Mouse (Mus musculus): ENCODE measurements around the gene A930004D18Rik. TPM values are rescaled to one million over a fixed set of nuclear protein-coding genes. Genes with fewer than 3 reads are reported as not detected.
A peak's percentile ranks its signal among the peaks of the same experiment; 100 is the strongest.

The A930004D18Rik gene
- total RNA-seq, 2 experiments from 2014 or later = 3.0 to 5.6 TPM

DNA sequence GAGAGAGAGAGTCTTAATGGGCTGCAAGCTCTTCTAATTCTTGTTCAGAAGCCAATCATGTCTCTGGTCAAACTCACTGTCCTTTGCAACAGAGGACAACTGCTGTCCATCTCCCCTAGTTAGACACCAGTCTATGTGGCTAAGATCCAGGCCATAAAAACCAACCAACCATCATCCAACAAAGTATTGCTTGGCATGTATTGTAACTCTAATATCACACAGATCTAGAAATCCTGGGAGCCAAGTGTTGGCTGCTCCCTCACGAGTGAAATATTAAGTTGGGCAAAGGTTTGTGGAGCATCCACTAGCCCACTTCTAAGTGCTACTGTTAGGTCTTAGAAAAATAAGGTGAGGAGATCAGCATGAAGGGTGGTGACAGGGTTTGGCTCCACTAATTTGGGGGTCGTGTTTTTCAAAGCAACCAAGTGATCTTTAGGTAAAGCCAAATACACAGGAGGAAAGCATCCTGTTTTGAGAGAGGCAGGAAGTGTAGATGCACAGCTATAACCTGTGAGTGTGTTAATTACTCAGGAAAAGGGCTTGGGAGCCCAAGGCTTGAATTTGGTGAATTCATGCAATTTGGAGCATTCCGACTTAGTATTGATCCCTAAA lies 710 bp upstream of the A930004D18Rik start:
- no peak for DNase-seq

DNA sequence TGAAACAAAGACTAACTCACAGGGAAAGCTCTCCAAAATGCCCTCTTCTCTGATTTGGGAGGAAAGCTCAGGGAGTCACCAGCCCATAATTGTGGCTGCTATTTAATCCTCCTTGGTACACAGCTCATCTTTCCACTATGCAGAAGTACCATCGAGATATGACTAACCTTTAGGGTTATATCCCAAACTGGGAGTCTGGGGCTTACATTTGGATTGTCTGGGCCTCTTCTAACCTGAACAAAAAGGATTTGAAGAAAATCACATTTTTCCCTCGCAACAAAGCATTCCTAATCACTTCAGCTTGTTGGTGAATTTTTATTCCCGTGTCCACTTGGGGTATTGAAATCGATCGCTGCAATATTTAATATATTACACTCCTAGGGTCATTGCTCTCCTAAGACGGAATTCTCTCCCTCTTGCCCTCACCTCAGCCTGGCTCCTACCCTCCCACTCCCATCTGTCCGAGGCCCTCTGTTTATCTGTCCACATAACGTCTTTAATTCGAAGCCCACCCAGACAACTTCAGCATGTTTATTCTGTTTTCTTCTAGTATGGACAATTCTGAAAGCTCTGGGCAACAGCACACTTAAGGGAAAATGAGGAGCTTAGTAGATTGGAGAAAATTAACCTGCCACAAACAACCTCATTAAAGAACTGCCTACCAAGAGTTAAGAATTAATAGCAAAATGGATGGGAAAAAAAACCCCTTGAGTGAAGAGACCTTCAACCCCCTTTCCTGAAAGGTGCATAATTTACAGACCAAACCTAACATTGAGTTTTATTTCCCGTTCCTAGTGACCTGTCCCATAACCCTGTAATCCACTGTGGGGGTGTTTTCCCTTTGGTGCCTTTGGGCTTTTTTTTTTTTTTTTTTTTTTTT lies 2.9 kb downstream of the A930004D18Rik start:
- no peak for DNase-seq

DNA sequence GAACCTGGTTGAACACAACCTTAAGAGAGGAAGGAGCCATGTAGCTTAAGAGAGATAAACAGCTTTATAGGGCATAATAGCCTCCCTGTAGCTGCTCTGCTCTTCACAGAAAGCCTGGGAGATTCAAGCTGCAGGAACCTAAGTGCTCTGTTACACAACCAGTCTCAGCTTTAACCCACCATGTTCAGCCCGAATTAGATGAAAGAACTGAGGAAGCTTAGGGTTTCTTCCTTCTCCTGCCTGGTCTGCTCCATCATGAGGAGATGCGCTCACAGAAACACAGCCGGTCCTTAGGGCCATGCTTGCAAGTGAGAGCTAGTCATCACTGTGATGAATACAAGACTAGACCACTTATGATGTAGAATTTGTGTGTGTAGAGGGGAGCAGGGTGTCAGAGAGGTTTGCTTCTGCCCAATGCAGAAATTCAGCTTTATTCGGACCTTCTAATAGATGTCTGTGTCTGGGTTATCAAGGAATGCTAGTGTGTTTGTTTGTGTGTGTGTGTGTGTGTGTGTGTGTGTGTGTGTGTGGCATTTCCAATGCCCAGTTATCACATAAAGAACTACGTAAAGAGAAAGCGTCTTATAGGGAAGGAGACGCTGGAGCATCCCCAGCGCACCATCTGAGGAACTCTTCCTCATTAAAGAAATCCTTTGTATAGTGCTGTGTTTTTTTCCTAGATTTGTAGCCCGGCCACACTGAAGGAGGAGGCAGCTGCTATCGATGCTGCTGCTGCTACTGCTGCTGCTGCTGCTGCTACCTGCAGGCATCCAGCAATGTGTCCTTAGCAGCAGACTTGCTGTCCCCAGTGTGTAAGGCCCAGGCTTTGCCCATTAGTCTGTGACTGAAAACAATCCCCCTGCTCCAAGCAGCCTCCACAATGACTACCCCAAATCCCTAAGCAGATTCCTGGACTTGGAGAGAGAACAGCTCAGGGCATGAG lies 4.1 kb downstream of the A930004D18Rik start:
- no peak for DNase-seq

DNA sequence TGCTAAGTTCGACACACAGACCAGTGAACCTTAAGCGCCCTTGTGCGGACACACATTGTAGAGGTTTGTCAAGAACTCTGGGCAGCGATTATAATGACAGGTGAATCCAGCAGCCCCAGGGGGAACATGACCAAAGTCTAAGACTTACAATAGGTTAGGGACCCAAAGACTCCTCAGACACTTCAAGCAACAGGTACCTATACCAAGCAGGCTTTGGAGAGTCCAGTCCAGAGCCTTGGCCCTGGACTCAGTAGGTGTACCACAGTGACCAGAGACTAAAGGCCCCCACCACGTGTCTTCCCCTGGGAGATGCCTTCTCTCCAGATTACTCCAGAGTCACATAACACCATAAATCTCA lies 5.0 kb downstream of the A930004D18Rik start:
- DNase-seq = no peak

DNA sequence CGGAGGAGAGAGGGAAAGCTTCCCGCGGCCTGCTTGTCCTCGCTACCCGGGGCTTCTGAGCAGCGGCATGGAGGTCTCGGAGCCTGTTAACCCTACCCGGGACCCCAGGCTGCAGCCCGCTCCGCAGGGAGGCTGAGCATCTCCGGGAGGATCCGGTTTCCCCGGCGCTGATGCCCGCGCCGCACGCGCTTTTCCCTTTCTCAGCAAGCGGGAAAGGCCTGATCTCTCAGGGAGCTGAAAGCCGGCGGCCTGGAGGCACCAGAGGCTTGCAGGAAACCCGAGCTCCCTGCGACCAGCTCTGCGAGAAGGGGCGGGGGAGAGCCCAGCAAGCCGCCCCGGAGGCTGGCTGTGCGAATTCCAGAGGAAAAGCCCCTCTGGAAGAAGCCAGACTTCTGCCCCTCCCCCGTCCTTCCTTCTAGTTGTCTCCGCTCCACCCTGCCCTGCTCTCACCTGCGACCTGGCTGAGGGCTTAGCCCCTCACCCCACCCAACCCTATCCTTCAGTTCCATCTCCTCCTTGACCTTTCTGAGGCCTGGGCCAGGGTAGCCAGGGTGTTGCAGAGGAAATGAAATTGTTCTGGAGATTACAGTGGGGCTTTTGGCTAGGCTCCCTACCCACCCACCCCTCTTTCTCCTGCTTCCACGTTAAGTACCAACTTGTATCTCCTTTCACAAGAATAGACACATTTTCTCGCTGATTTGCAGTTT lies 5.6 kb downstream of the A930004D18Rik start:
- DNase-seq = peak; percentile 42 to 60

DNA sequence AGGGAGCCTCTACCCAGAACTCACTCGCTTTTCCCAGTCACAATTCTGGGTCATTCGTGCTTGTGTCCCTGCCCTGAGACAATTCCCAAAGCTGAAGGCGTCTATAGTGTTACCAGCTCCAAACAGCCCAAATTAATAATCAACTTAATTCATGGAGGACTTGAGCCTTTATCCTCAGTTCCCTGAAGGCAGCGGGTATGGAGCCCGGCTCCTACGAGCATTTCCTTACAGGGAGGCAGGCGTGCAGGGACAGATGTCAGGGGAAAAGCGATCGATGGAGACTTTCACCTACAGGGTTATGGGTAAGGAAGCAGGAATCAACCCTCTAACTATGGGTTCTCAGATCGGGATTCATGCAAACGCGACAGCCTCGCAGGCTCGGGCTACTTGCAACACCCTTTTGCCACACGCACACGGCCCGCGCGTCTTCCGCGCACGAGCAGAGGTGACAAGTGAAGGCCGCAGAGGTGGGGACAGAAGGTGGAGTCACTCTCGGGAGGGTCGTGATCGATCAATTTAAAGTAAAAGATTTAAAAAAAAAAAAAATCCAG lies 6.2 kb downstream of the A930004D18Rik start:
- DNase-seq = peak; percentile 44 to 54

DNA sequence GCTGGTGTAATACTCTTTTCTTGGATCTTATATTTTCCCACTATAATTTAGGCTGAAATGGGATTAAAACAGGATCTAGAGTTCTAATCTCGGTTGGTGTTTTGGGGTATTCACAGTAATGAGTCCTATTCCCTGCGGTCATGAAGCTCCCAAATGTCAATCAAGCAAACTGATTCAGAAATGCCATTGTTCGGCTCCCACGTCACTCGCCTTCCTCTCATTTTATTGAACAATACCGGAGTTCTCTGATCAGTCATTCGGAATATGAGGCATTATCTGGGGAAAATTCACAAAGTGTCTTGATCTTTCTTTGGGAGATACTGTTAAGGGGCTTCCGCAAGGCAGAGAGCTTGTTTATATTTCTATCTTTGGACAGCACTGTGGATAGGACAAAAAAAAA lies 7.0 kb downstream of the A930004D18Rik start:
- DNase-seq = no peak

DNA sequence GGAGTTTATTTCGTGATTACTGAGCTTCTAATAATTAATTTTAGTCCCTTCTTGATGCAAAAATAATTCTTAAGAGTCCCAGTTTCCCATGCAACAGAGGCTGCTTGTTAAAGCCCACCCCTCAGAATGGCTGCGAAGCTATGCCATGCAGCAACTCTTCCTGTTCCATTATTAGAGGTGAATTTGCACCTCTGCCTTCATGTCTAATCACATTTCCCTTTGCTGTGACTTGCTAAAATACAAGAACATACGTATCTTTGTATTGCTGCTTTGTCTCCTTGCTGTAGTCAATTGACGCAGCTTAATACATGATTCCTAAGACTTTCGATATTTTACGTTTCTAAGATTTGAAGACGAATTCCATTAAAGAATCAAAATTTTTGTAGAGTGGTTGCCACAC lies 7.9 kb downstream of the A930004D18Rik start:
- no peak for DNase-seq

DNA sequence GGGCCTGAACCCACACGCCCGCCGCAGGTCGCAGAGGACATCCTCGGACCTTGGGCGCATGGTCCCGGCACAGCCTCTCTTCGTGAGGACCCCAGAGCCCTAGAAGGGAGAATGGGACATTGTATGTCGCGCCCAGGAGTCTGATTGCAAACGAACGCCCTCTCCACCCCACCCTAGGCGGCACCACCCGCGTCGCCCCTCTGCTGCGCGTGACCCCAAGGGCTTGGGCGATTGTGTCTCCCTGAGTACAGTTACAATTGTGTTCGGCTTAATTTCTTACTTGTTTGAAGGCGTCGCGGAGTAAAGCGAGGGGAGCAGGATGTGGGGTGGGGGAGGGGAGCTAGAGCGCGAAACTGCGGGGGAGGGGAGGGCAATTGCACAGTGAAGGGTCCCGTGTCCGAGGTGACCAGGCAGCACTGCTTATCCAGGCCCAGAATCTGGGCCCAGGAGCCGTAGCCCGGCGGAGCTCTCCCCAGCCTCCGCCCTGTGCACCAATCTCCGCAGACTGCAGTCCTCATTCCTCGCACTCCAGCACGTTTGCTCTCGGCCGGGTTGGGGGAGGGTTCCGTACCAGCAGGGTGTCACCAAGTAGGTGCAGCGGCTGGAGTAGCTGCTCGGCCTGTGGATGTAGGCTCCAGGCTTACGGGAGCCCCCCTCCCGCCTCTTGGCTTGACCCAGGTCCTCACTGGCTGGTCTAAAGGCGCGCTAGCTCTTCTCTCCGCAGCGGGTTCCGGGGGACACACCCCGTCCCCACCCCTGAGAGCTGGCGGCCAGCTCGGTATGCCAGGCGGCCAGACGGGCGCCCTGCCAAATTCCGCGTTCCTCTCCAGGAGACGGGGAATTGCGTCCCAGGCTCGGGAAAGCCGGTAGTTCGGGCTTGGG lies 9.2 kb downstream of the A930004D18Rik start:
- DNase-seq = peak; percentile 87 to 88

DNA sequence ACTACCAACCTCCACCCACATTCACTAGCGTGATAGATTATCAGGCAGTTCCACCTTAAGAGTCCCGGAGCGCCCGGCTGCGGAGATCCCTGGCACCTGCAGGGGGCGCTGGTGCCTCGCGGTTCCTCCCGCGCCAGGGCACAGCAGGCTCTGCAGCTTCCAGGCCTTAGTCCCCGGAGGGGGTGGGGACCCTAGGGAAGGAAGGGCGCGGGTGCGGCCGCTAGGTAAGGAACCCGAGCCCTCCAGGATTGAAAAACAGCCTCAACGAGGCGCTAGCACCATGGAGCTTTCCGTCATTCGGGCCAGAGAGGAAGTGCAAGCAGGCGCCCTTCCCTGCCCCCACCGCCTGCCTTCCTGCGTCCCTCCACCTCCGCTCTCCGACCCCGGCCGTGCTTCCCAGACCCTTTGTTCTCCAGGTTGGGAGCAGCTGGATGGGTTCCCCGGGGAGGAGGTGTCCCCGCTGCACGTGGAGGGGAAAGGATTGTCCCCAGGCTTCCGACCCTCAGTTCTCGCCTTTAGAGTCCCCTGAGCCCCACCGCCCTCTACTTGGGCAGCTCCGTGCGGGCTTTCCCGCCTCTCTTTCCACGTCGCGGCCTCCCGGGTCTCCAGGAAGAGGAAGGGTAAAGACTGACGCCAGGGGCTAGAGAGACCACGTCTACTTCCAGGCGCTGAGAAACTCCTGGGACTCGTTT lies 9.9 kb downstream of the A930004D18Rik start:
- peak; percentile 93 to 95 for DNase-seq

DNA sequence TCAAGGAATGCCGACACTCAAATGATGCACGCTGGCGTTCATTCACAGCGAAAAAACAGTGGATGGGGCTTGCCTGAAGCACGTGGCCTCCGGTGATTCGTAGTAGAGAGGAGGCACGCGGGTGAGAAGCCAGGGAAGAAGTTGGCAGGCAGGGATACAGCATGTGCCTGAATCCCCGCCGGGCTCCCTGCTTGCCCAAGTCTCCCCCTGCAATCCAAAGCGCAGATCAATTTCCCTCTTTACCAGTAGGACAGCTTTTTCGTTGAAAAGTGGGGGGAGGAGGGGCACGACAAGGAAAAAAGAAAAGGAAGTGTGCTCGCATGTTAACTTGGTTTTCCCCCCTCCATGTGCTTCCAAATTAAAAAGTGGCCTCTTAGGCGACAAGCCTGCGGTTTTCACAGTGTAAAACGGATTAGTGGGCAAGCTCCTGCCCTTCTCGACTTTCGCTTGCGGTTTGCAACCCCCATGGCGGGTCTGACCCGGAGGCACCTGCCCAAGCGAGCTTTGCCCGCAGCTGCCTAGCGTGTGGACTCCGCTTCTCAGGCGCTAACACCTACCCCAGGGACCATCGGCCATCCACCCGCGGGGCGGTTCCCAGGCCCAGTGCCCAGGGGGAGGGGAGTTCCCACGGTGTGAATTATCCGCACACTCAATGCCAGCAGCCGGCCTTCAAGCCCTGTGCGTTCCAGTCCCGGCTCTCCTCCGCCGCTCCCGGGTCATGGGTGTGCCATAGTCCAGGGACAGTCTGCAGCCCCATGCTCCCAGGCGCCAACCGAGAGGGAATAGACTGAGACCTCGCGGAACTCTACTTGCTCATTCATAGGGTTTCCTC lies 11.2 kb downstream of the A930004D18Rik start:
- peak in 1 of 2 experiments; percentile 60 for DNase-seq

DNA sequence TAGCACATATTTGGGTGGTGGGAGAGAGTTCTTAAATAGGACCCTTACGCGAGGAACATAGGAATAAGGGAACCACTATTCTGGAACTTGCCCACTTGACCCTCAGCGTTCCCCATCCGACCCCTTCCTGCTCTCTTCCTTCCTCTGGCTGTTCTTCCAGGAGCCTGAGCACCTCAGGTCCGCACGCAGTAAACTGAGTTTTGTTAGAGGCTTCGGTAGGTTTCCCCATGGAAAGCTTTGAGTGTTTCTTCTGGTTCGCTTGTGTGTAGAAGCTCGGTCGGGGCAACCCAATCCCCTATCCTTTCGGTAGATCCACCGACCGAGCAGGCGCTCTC lies 11.8 kb downstream of the A930004D18Rik start:
- no peak for DNase-seq

DNA sequence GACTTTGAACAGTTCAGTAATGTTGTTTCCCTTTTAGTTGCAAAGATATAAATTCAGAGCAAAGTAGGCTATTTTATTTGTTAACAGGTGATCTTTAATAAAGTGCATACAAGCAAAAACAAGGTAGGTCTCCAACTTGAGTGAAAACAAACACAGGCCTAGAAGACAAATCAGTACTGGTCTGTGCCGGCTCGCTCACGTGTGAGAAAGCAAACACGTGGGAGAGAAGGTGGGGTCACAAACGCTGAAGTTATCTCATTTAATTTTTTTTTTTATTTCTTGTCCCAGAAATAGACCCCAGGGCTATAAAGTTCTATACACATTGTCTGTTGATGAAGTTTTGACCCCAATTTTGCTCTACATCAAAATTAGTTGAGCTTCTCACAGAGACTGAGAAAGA lies 12.4 kb downstream of the A930004D18Rik start:
- DNase-seq = no peak

DNA sequence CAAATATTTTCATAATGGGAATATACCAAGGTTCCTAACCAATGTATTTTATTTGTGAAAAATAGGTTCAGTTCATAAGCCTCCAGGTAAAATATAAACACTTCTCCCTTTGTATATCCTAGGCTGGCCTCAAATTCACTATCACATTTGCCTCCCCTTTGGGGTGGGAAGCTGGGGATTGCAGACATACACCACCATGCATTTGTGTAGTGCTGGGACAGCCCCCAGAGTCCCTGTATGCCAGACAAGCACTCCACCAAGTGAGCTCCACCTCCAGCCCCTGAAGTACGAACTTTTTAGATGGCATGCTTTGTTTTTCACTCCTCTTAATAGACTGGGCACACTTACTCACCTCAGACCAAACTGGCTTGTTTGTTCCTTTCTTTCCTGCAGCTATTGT lies 14.7 kb downstream of the A930004D18Rik start:
- DNase-seq = no peak

DNA sequence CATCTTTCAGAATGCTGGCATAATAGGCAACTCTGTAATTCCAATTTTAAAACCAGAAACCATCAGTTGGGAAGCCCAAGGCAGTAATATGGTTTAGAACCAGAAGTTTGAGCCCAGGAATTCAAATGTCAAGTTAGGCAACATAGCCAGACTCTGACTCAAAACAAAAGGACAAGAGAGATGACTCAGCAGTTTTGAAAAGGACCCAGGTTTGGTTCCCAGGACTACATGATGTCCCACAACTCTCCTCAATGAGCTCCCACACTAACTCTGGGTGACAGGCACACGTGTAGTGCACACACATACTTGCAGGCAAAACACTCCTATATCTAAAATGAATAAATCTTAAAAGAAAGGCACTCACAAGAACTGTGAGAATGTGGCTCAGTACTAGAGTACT lies 18.4 kb downstream of the A930004D18Rik start:
- no peak for DNase-seq

DNA sequence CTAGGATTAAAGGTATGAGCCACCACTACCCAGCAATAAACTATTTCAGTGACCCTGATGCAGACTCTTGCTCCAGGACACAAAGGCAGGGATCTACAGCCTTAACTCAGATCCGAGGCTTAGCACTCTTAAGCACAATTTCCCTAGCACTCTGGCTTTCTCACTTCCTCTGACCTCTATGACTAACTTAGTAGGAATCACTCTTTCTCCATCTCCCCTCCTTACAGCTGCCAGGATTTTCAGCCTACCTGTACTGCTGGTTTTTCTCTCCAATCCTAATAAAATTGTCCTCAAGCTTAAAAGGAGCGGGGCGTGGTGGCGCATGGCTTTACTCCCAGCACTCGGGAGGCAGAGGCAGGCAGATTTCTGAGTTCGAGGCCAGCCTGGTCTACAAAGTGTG lies 20.2 kb downstream of the A930004D18Rik start:
- DNase-seq = no peak

DNA sequence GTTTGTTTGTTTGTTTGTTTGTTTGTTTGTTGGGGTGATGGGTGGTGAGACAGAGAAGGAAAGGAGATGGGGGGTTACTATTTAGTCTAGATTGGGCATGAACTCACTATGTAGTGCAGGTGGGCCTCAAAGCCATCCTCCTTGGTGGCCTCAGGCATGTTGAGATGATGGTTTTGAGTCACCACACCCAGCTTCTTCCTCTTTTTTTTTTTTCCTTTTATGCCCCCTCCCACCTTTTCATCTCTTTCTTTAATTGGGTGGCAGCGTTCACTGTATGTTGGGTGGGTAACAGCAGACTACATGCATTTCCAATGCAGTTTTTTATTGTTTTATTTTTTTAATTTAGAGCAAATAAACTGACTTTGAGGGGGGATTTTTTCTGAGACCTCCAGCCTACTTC lies 20.9 kb downstream of the A930004D18Rik start:
- DNase-seq = no peak

DNA sequence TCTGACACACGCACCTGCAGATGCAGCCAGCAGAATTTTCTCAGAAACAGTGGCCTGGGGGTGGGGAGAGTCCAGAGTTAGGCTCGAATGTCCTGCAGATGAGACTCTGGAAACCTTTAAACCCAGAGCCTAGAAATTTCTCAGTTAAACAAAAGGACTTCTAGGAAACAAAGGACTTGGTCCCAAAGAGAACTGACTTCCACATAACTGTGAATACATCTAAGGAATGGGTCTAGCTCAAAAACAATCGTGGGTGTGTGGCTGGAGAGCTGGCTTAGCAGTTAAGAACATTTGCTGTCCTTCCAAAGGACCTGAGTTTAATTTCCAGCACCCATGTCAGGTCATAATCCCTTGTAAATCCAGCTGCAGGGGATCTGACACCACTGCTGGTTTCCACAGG lies 22.0 kb downstream of the A930004D18Rik start:
- DNase-seq = no peak

DNA sequence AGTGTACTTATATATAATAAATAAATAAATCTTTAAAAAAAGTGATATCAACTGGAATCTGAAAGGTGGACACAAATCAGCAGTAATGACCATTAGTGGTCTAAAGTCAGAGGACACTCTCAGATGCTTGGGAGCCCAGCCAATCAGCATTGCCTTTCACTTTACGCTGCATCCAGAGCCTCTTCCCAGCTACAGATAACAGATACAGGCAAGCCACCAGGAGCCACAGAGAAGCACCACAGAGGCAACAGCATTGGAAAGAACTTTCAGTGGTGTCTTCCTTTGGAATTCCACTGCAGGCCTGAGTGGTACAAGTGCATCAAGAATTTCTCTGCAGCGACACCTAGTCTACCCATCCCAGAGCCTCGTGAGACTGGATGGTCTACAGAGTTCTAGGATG lies 24.7 kb downstream of the A930004D18Rik start:
- DNase-seq = no peak

DNA sequence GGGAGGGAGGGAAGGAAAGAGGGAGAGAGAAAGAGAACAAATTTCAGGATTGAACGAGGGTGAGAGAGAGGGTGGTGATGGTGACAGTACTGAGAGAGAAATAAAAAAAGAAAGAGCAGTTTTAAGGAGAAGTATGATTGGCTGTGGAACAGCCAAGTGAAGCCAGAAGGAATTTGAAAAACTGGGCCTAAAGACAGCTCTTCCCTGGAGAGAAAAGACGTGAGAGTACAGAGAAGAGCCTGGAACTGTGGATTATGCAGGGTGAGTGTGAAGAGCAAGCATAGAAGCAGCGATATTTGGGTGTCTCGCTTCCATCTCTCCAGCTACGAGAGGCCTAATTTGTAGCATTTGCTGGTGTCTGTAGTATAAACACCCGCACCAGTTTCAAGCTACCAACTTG lies 26.3 kb downstream of the A930004D18Rik start:
- no peak for DNase-seq
